Mouse (Mus musculus): ENCODE data around the gene Mapk11.

The Mapk11 gene

DNA sequence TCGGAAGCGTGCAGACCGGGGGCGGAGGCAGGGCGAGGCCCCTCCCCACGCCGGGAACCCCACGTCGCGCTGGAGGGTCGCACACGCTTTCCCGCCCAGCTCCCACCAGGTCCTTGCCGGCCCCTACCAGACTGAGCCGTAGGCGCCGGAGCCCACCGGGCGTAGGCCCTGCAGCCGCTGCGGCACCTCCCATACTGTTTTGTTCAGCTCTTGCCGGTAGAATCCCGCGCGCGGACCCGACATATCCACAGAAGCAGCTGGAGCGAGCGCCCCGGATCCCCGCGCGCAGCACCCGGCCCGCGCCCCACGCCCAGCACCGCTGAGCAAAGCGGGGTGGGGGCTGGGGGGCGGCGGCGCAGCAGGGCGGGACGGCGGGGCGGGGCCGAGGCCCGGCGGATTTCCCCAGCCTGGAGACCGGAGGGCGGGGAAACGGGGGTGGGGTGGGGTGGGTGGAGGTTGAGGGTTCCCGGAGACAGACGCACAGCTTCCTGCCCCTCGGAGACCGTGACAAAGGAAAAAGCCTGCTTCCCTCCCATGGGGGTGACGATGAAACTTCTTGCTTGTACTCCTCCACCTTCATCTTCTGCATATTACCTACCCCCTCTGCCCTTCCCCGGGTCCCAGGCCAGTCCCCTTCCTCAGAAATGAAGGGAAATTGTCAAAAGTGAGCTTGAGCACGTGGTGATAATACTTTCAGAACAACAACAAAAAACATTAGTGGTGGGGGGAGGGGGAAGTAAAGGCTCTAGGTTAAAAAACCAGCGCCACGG is at the start of gene Mapk11:
Mapk11 (minus strand) TSS at position 358 of the 770 bp plus-strand sequence.
- no peak for DNase-seq (ENCODE audit: low spot score)

DNA sequence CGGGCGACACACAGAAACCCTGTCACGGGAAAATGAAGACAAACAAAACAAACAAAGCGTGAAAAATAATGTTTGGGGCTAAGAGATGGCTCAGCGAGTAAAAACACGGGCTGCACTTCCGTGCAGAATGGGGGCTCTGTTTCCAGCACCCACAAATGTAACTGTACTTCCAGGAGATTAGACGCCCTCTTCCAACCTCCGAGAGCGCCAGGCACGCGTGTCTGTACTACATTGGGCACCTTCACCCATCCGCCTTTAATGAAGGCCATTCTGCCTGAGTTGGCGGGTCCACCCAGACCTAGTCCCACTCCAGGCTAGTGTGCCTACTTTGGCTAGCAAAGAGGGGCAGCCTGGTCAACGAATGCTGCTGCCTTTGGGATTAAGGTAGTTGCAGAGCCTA is 47.6 kb upstream of the Mapk11 start:
- no peak for DNase-seq (ENCODE audit: low spot score)

DNA sequence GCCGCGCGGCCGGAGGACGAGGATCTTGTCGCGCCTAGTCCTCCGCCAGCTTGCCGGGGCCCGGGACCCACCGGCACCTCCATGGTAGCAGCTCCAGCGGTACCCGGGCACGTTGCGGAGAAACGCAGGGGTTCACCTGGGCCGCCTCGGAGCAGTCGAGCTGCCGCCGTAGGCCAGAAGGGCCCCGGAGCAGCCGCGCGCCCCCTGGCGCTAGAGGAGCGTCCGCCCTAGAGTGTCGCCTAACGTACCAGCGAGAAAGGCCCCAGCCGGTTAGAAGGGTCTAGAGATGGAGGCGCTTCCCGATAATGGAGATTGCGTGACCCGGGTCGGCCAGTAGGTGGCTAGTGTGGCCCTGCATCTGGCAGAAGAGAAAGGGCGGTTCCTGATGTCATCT is 46.9 kb upstream of the Mapk11 start, which contains the start of gene Dennd6b:
Dennd6b (minus strand) TSS at position 184 of the 394 bp plus-strand sequence.
- DNase-seq (ENCODE audit: low spot score), result peak; percentile 96

DNA sequence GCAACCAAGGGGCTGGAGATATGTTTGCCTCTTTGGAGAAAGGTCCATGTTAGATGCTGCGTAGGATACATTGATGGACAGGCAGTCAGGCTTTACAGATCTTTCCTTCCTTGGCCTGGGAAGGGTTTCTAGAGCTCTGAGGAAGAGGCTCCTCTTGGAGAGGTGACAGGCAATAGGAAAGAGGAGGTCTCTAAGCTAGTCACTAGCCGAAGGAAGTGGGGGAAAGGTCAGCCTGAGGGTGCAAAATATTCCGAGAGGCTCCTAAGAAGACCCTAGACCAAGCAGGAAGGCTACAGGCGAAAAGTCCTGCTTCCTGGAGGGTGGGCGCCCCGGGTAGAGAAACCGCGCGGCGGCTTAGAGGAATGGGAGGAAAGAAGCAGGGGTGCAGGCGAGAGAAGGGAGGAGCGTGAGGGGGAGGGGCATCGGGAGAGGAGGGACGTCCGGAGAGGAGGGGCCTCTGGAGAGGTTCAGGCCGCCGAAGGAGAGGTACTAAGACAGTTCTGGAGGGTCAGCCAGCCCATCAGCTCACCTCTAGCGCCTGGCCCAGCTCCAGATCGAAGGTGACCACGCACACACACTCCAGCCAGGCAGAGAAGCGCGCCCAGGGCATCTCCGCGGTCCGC is 46.4 kb upstream of the Mapk11 start:
- DNase-seq (ENCODE audit: low spot score), result no peak

- no peak for DNase-seq (ENCODE audit: low spot score)
These were observed 45.8 kb upstream of the Mapk11 start for GRCm38 (mm10) chr15:89195261-89195681.

DNA sequence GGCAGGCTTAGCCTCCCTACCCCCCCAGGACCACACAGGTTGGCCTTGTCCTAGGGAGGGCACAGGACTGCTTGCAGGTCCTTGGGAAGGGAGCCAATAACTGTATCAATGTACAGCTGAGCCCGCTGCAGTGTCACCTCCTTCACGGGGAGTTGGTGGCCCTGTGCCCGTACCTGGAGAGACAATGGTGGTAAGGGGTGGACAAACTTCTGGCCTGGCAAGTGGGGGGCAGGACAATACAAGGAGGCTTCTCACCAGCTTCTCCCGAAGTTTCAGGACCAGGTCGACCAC is 35.5 kb upstream of the Mapk11 start:
- DNase-seq (ENCODE audit: low spot score), result no peak

DNA sequence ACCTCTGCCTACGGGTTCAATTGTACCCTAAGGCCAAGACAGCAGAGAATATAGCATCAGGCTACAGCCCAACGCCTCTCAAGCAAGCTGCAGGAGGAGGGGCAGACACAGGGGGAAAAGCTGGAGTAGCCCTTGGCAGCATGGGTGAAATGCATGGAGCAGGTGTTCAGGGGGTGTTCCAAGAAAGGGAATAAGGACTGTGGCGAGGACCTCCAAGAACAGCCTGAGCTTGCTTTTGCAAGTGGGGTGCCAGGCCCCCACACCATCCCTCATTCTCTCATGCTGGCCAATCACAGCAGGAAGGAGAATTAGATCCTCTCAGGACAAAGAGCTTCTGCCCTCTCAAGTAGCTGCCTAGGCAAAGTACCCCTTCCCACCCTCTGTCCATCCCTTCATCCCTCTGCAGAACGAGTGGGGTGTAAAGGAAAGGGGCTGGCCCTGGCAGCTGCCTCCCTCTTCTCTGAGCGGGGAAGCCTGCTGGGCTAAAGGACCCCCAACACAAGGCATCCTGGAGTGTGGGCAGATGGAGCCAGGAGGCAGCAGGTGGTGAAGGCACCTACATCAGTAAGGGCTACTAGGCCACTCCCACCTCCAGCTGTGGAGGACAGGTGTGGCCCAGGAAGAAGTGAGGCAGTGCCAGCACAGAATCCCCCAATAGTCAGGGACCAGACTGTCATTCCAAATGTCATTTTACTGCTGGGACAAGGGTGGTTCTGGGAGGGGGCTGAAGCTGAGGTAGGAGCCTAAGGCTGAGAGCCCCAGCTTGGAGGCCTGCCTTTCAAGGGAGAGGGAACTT is 34.9 kb upstream of the Mapk11 start:
- no peak for DNase-seq (ENCODE audit: low spot score)

DNA sequence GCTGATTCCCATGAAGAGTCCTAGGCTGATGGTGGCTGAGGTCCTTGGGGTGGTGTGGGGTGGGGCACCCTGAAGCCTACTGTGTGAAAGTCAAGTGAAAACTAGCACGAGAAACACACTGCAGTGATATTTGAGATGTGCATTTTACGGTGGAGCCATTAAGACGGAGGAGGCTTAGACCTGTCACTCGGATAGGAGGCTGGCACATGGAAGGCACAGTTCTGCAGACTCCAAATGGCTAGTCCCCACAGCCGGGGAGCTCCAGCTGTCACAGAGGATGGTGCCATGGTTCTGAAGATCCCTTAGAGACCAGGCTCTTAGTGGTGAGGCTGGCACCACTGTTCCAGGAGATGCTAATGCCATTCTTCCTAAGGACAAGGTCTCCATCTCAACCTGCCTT is 33.4 kb upstream of the Mapk11 start:
- DNase-seq (ENCODE audit: low spot score), result no peak

GRCm38 (mm10) chr15:89182328-89182741 is 32.9 kb upstream of the Mapk11 start:
- DNase-seq (ENCODE audit: low spot score), result no peak

DNA sequence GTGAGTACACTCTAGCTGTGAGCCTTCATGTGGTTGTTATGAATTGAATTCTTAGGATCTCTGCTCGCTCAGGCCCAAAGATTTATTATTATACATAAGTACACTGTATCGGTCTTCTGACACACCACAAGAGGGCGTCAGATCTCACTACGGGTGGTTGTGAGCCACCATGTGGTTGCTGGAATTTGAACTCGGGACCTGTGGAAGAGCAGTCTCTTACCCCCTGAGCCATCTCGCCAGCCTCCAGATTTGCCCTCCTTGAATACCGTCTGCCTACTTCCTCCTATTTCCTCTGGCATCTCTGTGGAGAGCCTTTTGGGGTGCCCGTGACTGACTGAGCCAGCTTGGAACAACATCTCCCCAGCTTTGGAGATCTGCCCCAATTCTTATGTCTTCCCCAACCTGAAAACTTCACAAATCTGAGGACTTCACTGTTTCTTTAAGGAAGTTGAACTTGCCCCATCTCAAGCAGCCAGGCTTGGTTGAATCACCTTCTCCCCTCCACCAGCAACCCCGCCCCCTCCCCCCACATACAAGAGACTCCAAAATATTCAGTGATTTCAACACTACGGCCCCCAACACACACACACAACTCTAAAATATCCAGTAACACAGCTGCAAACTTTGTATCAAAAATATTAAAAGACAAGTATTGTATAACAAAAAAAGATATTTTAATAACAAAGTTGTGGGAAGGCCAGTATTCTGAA is 32.3 kb upstream of the Mapk11 start:
- no peak for DNase-seq (ENCODE audit: low spot score)

DNA sequence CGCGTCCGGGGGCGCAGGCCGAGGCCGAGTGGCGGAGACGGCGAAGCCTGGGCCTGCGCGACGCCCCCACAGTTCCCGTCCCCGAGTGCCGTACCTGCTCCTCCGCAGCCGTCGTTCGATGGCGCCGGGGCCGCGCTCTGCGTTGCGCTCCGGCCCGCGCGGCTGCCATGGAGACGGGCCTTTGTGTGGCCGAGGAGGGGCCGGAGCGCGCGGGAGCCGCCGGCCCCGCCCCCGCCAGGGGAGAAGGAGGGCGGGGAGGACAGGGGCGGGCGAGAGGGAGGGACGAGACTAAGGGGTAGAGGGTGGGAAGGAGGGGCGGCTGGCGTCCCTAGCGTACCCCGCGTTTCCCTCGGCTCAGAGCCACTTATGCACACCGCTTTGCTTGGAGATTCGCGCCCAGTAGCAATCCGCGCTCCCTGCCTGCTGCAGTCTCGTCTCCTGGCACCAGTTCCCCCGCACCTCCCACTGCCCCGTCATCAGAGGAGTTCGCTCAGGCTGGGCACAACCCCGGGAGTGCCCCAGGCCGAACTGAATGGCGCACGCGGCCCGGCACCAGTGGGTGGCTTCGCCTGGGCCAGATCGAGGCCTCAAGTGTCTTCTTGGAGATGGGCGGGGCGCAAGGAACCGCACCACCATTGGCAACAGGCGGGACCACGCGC is 31.3 kb upstream of the Mapk11 start, which contains the start of gene Plxnb2:
Plxnb2 (minus strand) TSS at position 218 of the 659 bp plus-strand sequence.
- DNase-seq (ENCODE audit: low spot score), result no peak

DNA sequence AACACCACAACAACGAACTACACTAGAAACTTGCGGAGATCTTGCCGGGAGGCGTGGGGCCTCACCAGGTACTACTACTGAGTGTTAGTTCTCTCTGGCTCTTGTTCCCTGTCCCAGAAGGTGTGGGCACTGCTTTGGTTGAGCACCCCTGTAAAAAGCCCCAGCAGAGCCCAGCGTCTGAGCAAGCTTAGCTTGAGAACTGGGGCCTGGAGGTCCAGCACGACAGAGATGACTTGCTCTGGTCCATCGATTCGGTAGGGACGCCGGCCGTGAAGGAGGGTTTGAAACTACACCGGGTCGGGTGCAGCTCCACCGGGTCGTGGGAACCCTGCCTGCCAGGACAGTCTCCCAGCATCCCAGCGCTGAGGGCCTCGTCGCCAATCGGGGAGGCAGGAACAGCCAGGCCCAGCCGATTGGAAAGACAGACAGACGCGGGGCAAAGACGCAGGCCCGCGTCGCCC is 30.7 kb upstream of the Mapk11 start:
- no peak for DNase-seq (ENCODE audit: low spot score)

GRCm38 (mm10) chr15:89179630-89179964 is 30.2 kb upstream of the Mapk11 start:
- no peak for DNase-seq (ENCODE audit: low spot score)

DNA sequence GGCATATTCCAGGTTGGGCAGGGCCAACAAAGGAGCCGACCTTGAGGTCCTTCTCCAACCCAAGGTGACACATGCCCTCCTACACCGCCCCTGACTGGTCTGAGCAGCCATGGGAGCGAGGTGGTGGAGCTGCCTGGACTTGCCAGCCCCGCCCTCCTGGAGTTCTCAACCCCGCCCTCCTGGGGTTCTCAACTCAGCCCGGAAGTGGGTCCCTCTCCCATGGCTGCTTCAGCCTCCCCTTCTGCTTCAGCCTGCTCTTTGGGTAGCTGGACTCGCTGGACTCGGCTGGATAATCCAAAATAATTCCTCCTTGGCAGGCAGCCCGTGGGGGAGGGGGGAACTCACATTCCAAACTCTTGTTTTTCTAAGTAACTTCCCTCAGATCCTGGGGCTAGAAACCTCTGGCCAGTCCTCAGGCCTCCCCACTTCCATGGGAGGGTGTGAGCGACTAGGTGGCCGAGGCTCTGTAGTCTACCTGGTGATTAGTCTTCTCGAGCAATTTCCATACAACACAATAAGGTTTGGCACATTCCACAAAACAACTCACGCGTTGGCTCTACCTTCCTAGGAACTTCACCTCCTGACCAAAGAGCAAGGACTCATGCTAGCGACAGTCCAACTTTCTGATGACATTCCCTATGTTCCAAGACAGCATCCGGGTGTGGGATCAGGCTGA is 29.7 kb upstream of the Mapk11 start:
- no peak for DNase-seq (ENCODE audit: low spot score)

GRCm38 (mm10) chr15:89178260-89178860 is 28.9 kb upstream of the Mapk11 start:
- DNase-seq (ENCODE audit: low spot score), result no peak

DNA sequence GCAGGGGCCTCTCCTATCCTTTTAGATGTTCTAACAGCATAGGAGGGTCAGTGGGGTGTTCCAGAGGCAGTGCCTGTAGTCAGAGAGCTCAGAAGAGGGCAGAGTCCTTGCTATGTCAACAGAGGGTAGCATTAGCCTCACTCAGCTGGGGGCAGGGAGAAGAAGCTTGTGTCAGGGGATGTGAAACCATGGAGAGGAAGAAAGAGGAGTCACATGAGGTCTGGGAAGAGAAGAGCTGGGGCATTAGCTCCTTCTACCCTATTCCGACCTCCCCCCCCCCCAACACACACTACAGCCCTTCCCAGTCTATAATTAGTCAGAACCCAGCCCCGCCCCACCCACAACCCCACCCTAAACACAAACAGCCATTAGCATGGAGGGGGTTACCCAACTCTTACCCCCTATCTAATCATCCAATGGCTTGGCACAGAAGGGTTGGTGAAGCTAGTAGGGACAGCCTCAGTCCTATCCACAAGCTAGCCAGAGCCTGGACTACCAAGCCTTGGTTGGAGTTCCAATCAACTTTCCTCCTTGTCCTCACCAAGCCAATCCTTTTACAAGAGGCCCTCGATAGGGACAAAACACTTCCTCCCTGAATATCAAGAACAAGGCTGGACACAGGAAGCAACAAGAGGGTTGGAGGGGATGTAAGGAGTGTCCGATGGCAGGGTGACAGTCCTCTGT is 28.3 kb upstream of the Mapk11 start:
- no peak for DNase-seq (ENCODE audit: low spot score)

DNA sequence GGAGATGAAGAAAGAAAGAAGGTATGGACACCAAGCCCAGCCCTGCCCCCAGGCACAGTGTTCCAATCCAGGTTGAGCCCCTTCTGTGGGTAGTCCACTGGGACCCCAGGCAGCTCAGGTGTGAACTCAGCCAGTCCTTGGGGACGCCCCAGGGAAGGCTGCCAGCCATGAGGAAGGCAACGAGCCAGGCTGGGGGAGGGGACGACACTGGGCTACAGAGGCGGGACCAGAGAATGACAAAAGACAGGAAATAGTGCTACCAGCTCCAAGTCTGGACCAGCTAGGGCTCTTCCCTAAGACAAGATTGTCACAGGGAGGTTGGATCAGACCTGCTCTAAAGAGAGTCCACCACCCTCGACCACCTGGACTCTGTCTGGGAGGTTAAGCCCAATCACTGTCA is 27.7 kb upstream of the Mapk11 start:
- no peak for DNase-seq (ENCODE audit: low spot score)

- no peak for DNase-seq (ENCODE audit: low spot score)
These were observed 26.2 kb upstream of the Mapk11 start for GRCm38 (mm10) chr15:89175411-89176155.

DNA sequence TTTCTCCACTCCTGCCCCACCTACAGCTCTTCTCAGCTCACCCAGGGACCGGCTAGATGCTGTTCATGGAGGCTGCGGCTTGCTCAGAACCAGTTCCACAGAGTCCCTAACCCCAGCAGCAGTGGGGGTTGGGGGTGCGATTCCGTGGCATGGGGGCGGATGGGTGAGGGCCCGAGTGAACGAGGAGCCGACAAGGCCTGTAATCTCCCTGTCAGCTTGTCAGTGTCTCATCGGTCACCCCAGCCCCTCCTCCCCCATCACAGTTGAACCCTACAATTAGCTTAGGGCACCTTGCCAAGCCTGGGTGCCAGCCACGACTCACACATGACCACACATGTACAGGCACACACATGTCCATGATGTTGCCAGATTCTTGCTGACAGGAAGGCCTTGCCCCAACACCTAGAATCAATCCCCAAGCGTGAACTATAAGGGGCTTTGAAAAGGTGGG is 25.5 kb upstream of the Mapk11 start:
- DNase-seq (ENCODE audit: low spot score), result no peak

- no peak for DNase-seq (ENCODE audit: low spot score)
These were observed 24.4 kb upstream of the Mapk11 start for GRCm38 (mm10) chr15:89173906-89174214.

All from layer of hippocampus, adult 9-10 months (tissue).